Mouse (Mus musculus): Measurements from ENCODE around the gene Micall1.

Gene Micall1

GRCm38 (mm10) chr15:79097611-79098025 is 11.1 kb upstream of the Micall1 start:
- DNase-seq: peak; percentile 27

- no peak for DNase-seq
These were observed 10.5 kb upstream of the Micall1 start for GRCm38 (mm10) chr15:79098220-79098619.

GRCm38 (mm10) chr15:79098868-79099267 is 9.8 kb upstream of the Micall1 start:
- DNase-seq: no peak

- DNase-seq: no peak
These were observed 9.2 kb upstream of the Micall1 start for GRCm38 (mm10) chr15:79099456-79099855.

- DNase-seq: no peak
These were observed 8.3 kb upstream of the Micall1 start for GRCm38 (mm10) chr15:79100391-79100790.

GRCm38 (mm10) chr15:79101531-79101930 is 7.2 kb upstream of the Micall1 start:
- DNase-seq: no peak

GRCm38 (mm10) chr15:79103264-79103663 is 5.4 kb upstream of the Micall1 start:
- DNase-seq: no peak

GRCm38 (mm10) chr15:79105804-79106203 is 2.9 kb upstream of the Micall1 start:
- DNase-seq: no peak

- DNase-seq: no peak
These were observed 732 bp upstream of the Micall1 start for GRCm38 (mm10) chr15:79107966-79108365.

GRCm38 (mm10) chr15:79109321-79109934 is 730 bp downstream of the Micall1 start:
- DNase-seq: no peak

GRCm38 (mm10) chr15:79110031-79110430 is 1.3 kb downstream of the Micall1 start:
- no peak for DNase-seq

GRCm38 (mm10) chr15:79110528-79110927 is 1.8 kb downstream of the Micall1 start:
- no peak for DNase-seq

- no peak for DNase-seq
These were observed 3.1 kb downstream of the Micall1 start for GRCm38 (mm10) chr15:79111774-79112173.

- no peak for DNase-seq
These were observed 6.6 kb downstream of the Micall1 start for GRCm38 (mm10) chr15:79115276-79115675.

- DNase-seq: no peak
These were observed 10.8 kb downstream of the Micall1 start for GRCm38 (mm10) chr15:79119491-79119890.

- DNase-seq: no peak
These were observed 13.4 kb downstream of the Micall1 start for GRCm38 (mm10) chr15:79122119-79122518.

GRCm38 (mm10) chr15:79122546-79122945 is 13.8 kb downstream of the Micall1 start:
- DNase-seq: no peak

- no peak for DNase-seq
These were observed 15.1 kb downstream of the Micall1 start for GRCm38 (mm10) chr15:79123751-79124150.

GRCm38 (mm10) chr15:79124331-79124875 is 15.7 kb downstream of the Micall1 start:
- DNase-seq: no peak

GRCm38 (mm10) chr15:79126217-79126932 is 17.7 kb downstream of the Micall1 start:
- DNase-seq: no peak

- no peak for DNase-seq
These were observed 18.4 kb downstream of the Micall1 start for GRCm38 (mm10) chr15:79127101-79127500.

GRCm38 (mm10) chr15:79128208-79128607 is 19.5 kb downstream of the Micall1 start:
- no peak for DNase-seq

GRCm38 (mm10) chr15:79129311-79129710 is 20.6 kb downstream of the Micall1 start:
- DNase-seq: no peak

GRCm38 (mm10) chr15:79130782-79131181 is 22.1 kb downstream of the Micall1 start:
- no peak for DNase-seq
